Mouse (Mus musculus): ENCODE measurements around the gene Cyb5r4. TPM values are rescaled to one million over a fixed set of nuclear protein-coding genes. Genes with fewer than 3 reads are reported as not detected.

Gene Cyb5r4
- polyA plus RNA-seq, 1 experiment: 9.5 TPM

DNA sequence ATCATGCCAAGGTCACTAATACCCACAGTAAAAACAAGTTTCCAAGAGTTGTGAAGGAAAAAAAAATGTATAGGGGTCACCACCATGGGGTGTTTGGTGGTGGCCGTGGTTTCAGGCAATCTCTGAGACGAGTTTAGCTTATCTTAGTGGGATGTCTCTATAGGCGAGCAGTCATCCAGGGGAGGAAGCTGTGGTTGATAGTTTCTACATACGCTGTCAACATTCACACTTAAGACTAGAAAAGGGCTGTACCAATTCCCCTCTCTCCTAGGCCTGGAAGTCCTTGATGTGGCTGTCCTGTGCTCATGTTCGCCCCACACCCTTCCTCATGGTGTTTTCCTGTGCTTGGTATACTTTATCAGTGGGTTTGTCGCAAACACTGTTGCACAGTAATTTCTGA lies 4.0 kb downstream of the Cyb5r4 start:
- WGBS: 76% methylated on average over 6 of the region's 6 CpGs
- Histone ChIP-seq H3K4me3 (ENCODE audit: low read depth, low read length) (no peak overlapping the region), H3K36me3 (ENCODE audit: control insufficient read depth, insufficient read depth, low read length) (peaks cover 1% of the 10 kb centered on the region; the same call in 1 of the 2 replicates), H3K4me1 (ENCODE audit: control insufficient read depth, insufficient read depth, insufficient read length, low read length) (peaks cover 2% of the 10 kb centered on the region; the same call in 1 of the 2 replicates), H3K27me3 (ENCODE audit: control insufficient read depth, insufficient read depth, low read length) (no peaks in the 10 kb centered on the region), H3K27ac (ENCODE audit: insufficient read depth, low read depth, low read length) (no peak overlapping the region)
- TF ChIP-seq POLR2A (IDR thresholded peaks at IDR 0.05; ENCODE audit: low read depth, low read length) (no peak), CTCF (IDR thresholded peaks at IDR 0.05; ENCODE audit: extremely low read depth, insufficient read length, insufficient replicate concordance, low read depth, low read length) (no peak)

- TF ChIP-seq CTCF (IDR thresholded peaks at IDR 0.05; ENCODE audit: extremely low read depth, insufficient read length, insufficient replicate concordance, low read depth, low read length): no peak
- TF ChIP-seq POLR2A (IDR thresholded peaks at IDR 0.05; ENCODE audit: low read depth, low read length): no peak
- Histone ChIP-seq H3K36me3 (ENCODE audit: control insufficient read depth, insufficient read depth, low read length) (peaks cover 5% of the 10 kb centered on the region), H3K27ac (ENCODE audit: insufficient read depth, low read depth, low read length) (no peak overlapping the region), H3K4me3 (ENCODE audit: low read depth, low read length) (no peak overlapping the region), H3K4me1 (ENCODE audit: control insufficient read depth, insufficient read depth, insufficient read length, low read length) (peaks cover 2% of the 10 kb centered on the region; the same call in 1 of the 2 replicates), H3K27me3 (ENCODE audit: control insufficient read depth, insufficient read depth, low read length) (no peaks in the 10 kb centered on the region)
- 45% methylated on average over 8 of the region's 8 CpGs for WGBS
Observed at GRCm38 (mm10) chr9:87027423-87028084, 5.7 kb downstream of the Cyb5r4 start.

DNA sequence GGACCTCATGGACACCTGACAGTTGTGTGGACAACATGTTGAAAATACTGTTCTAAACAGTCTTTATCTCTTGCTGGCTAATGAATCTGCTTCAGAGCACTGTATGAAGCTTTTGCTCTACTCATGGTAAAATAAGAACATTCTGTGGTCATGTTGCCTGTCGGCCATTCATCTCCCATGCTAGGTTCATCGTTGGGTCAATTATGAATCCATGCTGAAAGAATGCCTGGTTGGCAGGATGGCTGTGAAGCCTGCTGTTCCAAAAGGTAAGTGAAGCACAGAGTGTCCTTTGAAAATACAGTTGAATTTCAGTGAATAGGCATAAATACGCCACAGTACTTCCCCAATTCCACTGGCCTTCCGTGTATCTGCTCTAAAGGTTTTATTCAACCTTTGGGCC lies 10.4 kb downstream of the Cyb5r4 start:
- Histone ChIP-seq H3K27me3 (ENCODE audit: control insufficient read depth, insufficient read depth, low read length) (no peaks in the 10 kb centered on the region), H3K27ac (ENCODE audit: insufficient read depth, low read depth, low read length) (no peak overlapping the region), H3K4me3 (ENCODE audit: low read depth, low read length) (no peak overlapping the region), H3K36me3 (ENCODE audit: control insufficient read depth, insufficient read depth, low read length) (peaks cover 25% of the 10 kb centered on the region), H3K4me1 (ENCODE audit: control insufficient read depth, insufficient read depth, insufficient read length, low read length) (no peaks in the 10 kb centered on the region)
- TF ChIP-seq CTCF (IDR thresholded peaks at IDR 0.05; ENCODE audit: extremely low read depth, insufficient read length, insufficient replicate concordance, low read depth, low read length): no peak
- TF ChIP-seq POLR2A (IDR thresholded peaks at IDR 0.05; ENCODE audit: low read depth, low read length): no peak
- WGBS: 85% methylated on average over 4 of the region's 4 CpGs

DNA sequence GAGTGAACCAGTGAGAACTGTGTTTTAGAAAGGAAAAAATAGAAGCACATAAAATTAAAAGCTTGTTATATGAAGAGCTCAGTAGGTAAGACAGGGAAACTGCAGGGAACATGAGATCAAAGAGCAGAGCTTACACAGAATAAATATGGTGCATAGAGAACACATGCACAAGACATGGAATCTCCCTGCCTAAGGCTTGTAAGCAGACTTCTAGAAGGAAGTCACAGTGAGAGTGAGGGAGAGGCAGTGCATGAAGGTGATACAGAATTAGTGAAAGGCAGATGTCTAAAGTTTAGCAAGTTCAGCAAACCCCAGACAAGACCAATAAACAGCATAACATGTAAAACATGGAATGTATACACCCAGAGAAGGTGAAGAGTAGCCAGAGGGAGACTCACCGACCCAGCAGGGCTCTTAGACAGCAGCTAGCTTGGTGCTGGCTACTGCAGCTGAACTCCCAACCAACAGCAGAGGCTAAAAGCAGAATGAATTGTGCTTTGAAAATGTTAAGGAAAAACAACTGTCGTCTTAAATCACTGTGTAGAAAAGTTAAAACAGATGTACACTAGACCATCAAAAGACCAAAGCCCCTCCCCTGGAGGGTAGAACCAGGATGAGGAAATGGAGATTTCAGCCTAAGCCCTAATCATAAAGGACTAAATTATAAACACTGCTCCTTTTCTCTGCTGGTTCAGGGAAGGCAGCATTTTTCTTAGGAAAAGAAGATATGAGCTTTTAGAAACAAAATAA lies 13.2 kb downstream of the Cyb5r4 start:
- Histone ChIP-seq H3K27me3 (ENCODE audit: control insufficient read depth, insufficient read depth, low read length) (no peaks in the 10 kb centered on the region), H3K27ac (ENCODE audit: insufficient read depth, low read depth, low read length) (no peak overlapping the region), H3K4me3 (ENCODE audit: low read depth, low read length) (no peak overlapping the region), H3K36me3 (ENCODE audit: control insufficient read depth, insufficient read depth, low read length) (peaks cover 25% of the 10 kb centered on the region), H3K4me1 (ENCODE audit: control insufficient read depth, insufficient read depth, insufficient read length, low read length) (no peaks in the 10 kb centered on the region)
- TF ChIP-seq POLR2A (IDR thresholded peaks at IDR 0.05; ENCODE audit: low read depth, low read length): no peak
- TF ChIP-seq CTCF (IDR thresholded peaks at IDR 0.05; ENCODE audit: extremely low read depth, insufficient read length, insufficient replicate concordance, low read depth, low read length): no peak
- WGBS: 70% methylated on average over 2 of the region's 2 CpGs

GRCm38 (mm10) chr9:87049425-87049824 lies 27.6 kb downstream of the Cyb5r4 start:
- Histone ChIP-seq H3K4me3 (ENCODE audit: low read depth, low read length) (no peak overlapping the region), H3K4me1 (ENCODE audit: control insufficient read depth, insufficient read depth, insufficient read length, low read length) (no peaks in the 10 kb centered on the region), H3K27me3 (ENCODE audit: control insufficient read depth, insufficient read depth, low read length) (no peaks in the 10 kb centered on the region), H3K36me3 (ENCODE audit: control insufficient read depth, insufficient read depth, low read length) (peaks cover 20% of the 10 kb centered on the region), H3K27ac (ENCODE audit: insufficient read depth, low read depth, low read length) (no peak overlapping the region)
- no peak for TF ChIP-seq CTCF (IDR thresholded peaks at IDR 0.05; ENCODE audit: extremely low read depth, insufficient read length, insufficient replicate concordance, low read depth, low read length)
- no peak for TF ChIP-seq POLR2A (IDR thresholded peaks at IDR 0.05; ENCODE audit: low read depth, low read length)
- WGBS: 85% methylated on average over 4 of the region's 4 CpGs

GRCm38 (mm10) chr9:87055547-87056235 lies 33.9 kb downstream of the Cyb5r4 start:
- H3K4me1 ChIP-seq (ENCODE audit: control insufficient read depth, insufficient read depth, insufficient read length, low read length): no peaks in the 10 kb centered on the region
- peaks cover 35% of the 10 kb centered on the region for H3K36me3 ChIP-seq (ENCODE audit: control insufficient read depth, insufficient read depth, low read length)
- no peaks in the 10 kb centered on the region for H3K27me3 ChIP-seq (ENCODE audit: control insufficient read depth, insufficient read depth, low read length)
- WGBS: 90% methylated on average over 11 of the region's 11 CpGs
- TF ChIP-seq POLR2A (IDR thresholded peaks at IDR 0.05; ENCODE audit: low read depth, low read length): no peak
- H3K27ac ChIP-seq (ENCODE audit: insufficient read depth, low read depth, low read length): no peak overlapping the region
- H3K4me3 ChIP-seq (ENCODE audit: low read depth, low read length): no peak overlapping the region

DNA sequence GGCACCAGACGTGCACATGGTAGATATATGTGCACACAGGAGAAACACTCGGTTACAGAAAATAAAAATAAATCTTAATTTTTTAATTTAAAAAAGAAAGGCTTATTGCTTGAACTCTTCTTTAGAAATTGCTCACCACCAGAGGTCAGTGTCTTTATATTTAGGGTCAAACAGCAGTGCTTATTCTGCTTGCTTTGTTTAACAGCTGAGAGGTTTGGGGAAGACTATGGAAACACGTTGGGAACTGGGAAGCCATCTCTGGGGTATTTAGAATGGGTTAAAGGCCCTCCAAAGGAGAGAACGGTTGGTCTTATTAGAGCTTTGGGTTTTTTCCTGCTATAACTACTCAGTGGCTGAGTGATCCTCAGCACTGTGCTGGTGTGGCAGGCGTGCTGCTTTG lies 40.5 kb downstream of the Cyb5r4 start:
- peaks cover 44% of the 10 kb centered on the region for H3K36me3 ChIP-seq (ENCODE audit: control insufficient read depth, insufficient read depth, low read length)
- H3K4me1 ChIP-seq (ENCODE audit: control insufficient read depth, insufficient read depth, insufficient read length, low read length): no peaks in the 10 kb centered on the region
- 85% methylated on average over 5 of the region's 5 CpGs for WGBS
- H3K27ac ChIP-seq (ENCODE audit: insufficient read depth, low read depth, low read length): no peak overlapping the region
- no peak overlapping the region for H3K4me3 ChIP-seq (ENCODE audit: low read depth, low read length)
- no peaks in the 10 kb centered on the region for H3K27me3 ChIP-seq (ENCODE audit: control insufficient read depth, insufficient read depth, low read length)
- TF ChIP-seq POLR2A (IDR thresholded peaks at IDR 0.05; ENCODE audit: low read depth, low read length): no peak
- TF ChIP-seq CTCF (IDR thresholded peaks at IDR 0.05; ENCODE audit: extremely low read depth, insufficient read length, insufficient replicate concordance, low read depth, low read length): no peak
